Mouse (Mus musculus): Measurements from ENCODE around the gene Sf3b5. TPM values are rescaled to one million over a fixed set of nuclear protein-coding genes. Genes with fewer than 3 reads are reported as not detected.

The Sf3b5 gene
- polyA plus RNA-seq, 1 experiment from 2014 or later: 48.6 TPM

- H3K4me1 ChIP-seq: no peaks in the 10 kb centered on the region
- no peaks in the 10 kb centered on the region for H3K36me3 ChIP-seq (replicated peaks)
- no peak overlapping the region for H3K4me3 ChIP-seq
- H3K27ac ChIP-seq: no peak overlapping the region
- H3K9me3 ChIP-seq: no peaks in the 10 kb centered on the region
- no peaks in the 10 kb centered on the region for H3K27me3 ChIP-seq (ENCODE audit: poor library complexity, severe bottlenecking)
- WGBS: 76% methylated on average over 7 of the region's 7 CpGs
- DNase-seq (ENCODE audit: extremely low spot score, low spot score): no peak
Measured at GRCm38 (mm10) chr10:12981071-12981470, 24.1 kb upstream of the Sf3b5 start.

GRCm38 (mm10) chr10:12983516-12983915, 21.6 kb upstream of the Sf3b5 start:
- Histone ChIP-seq H3K27me3 (ENCODE audit: poor library complexity, severe bottlenecking) (no peaks in the 10 kb centered on the region), H3K36me3 (replicated peaks) (no peaks in the 10 kb centered on the region), H3K4me1 (no peaks in the 10 kb centered on the region; the same call in 1 of the 2 replicates), H3K9me3 (no peaks in the 10 kb centered on the region), H3K4me3 (no peak overlapping the region), H3K27ac (no peak overlapping the region)
- DNase-seq (ENCODE audit: extremely low spot score, low spot score): no peak
- 83% methylated on average over 3 of the region's 3 CpGs for WGBS

GRCm38 (mm10) chr10:12985028-12985427, 20.1 kb upstream of the Sf3b5 start:
- Histone ChIP-seq H3K4me1 (no peaks in the 10 kb centered on the region; the same call in 1 of the 2 replicates), H3K36me3 (replicated peaks) (no peaks in the 10 kb centered on the region), H3K9me3 (no peaks in the 10 kb centered on the region), H3K4me3 (no peak overlapping the region), H3K27me3 (ENCODE audit: poor library complexity, severe bottlenecking) (no peaks in the 10 kb centered on the region), H3K27ac (no peak overlapping the region)
- DNase-seq (ENCODE audit: extremely low spot score, low spot score): no peak
- 85% methylated on average over 3 of the region's 3 CpGs for WGBS

- H3K27ac ChIP-seq: no peak overlapping the region
- no peaks in the 10 kb centered on the region for H3K27me3 ChIP-seq (ENCODE audit: poor library complexity, severe bottlenecking)
- 87% methylated on average over 5 of the region's 5 CpGs for WGBS
- no peaks in the 10 kb centered on the region for H3K9me3 ChIP-seq
- DNase-seq (ENCODE audit: extremely low spot score, low spot score): no peak
- no peaks in the 10 kb centered on the region; the same call in 1 of the 2 replicates for H3K4me1 ChIP-seq
- no peak overlapping the region for H3K4me3 ChIP-seq
- H3K36me3 ChIP-seq (replicated peaks): no peaks in the 10 kb centered on the region
Measured at GRCm38 (mm10) chr10:12986485-12986884, 18.7 kb upstream of the Sf3b5 start.

- H3K27me3 ChIP-seq (ENCODE audit: poor library complexity, severe bottlenecking): no peaks in the 10 kb centered on the region
- H3K36me3 ChIP-seq (replicated peaks): no peaks in the 10 kb centered on the region
- no peak overlapping the region for H3K4me3 ChIP-seq
- DNase-seq (ENCODE audit: extremely low spot score, low spot score): no peak
- WGBS: 60% methylated on average over 4 of the region's 4 CpGs
- no peaks in the 10 kb centered on the region; the same call in 1 of the 2 replicates for H3K4me1 ChIP-seq
- no peaks in the 10 kb centered on the region for H3K9me3 ChIP-seq
- no peak overlapping the region for H3K27ac ChIP-seq
Measured at GRCm38 (mm10) chr10:12986943-12987342, 18.2 kb upstream of the Sf3b5 start.

- Histone ChIP-seq H3K4me3 (no peak overlapping the region), H3K36me3 (replicated peaks) (no peaks in the 10 kb centered on the region), H3K27me3 (ENCODE audit: poor library complexity, severe bottlenecking) (no peaks in the 10 kb centered on the region), H3K27ac (no peak overlapping the region), H3K9me3 (no peaks in the 10 kb centered on the region), H3K4me1 (no peaks in the 10 kb centered on the region; the same call in 1 of the 2 replicates)
- DNase-seq (ENCODE audit: extremely low spot score, low spot score): no peak
- 84% methylated on average over 5 of the region's 5 CpGs for WGBS
Measured at GRCm38 (mm10) chr10:12991953-12992352, 13.2 kb upstream of the Sf3b5 start.

GRCm38 (mm10) chr10:12993411-12994039, 11.6 kb upstream of the Sf3b5 start:
- no peaks in the 10 kb centered on the region for H3K4me1 ChIP-seq
- H3K36me3 ChIP-seq (replicated peaks): no peaks in the 10 kb centered on the region
- 91% methylated on average over 25 of the region's 25 CpGs for WGBS
- no peaks in the 10 kb centered on the region for H3K9me3 ChIP-seq
- no peaks in the 10 kb centered on the region for H3K27me3 ChIP-seq (ENCODE audit: poor library complexity, severe bottlenecking)
- DNase-seq (ENCODE audit: extremely low spot score, low spot score): no peak
- H3K27ac ChIP-seq: no peak overlapping the region
- no peak overlapping the region for H3K4me3 ChIP-seq

GRCm38 (mm10) chr10:12996736-12997477, 8.2 kb upstream of the Sf3b5 start:
- H3K36me3 ChIP-seq (replicated peaks): no peaks in the 10 kb centered on the region
- WGBS: 49% methylated on average over 17 of the region's 17 CpGs
- peak; percentile 72 for DNase-seq (ENCODE audit: extremely low spot score, low spot score)

GRCm38 (mm10) chr10:13007876-13008736, 3.0 kb downstream of the Sf3b5 start:
- peak overlapping the region; percentile 94 for H3K4me3 ChIP-seq
- peak; percentile 95 for DNase-seq (ENCODE audit: extremely low spot score, low spot score)
- no peaks in the 10 kb centered on the region for H3K9me3 ChIP-seq
- peaks cover 16% of the 10 kb centered on the region for H3K4me1 ChIP-seq
- WGBS: 3% methylated on average over 52 of the region's 52 CpGs
- H3K27me3 ChIP-seq (ENCODE audit: poor library complexity, severe bottlenecking): no peaks in the 10 kb centered on the region
- H3K27ac ChIP-seq: peak overlapping the region; percentile 88
- peaks cover 19% of the 10 kb centered on the region for H3K36me3 ChIP-seq (replicated peaks)

More at GRCm38 (mm10) chr10:12996736-12997477, 8.2 kb upstream of the Sf3b5 start:
- no peaks in the 10 kb centered on the region for H3K27me3 ChIP-seq (ENCODE audit: poor library complexity, severe bottlenecking)
- H3K27ac ChIP-seq: no peak overlapping the region
- H3K4me3 ChIP-seq: no peak overlapping the region
- H3K4me1 ChIP-seq: no peaks in the 10 kb centered on the region
- H3K9me3 ChIP-seq: no peaks in the 10 kb centered on the region

GRCm38 (mm10) chr10:13008737-13009121, 3.6 kb downstream of the Sf3b5 start:
- Histone ChIP-seq H3K36me3 (replicated peaks) (peaks cover 19% of the 10 kb centered on the region), H3K27ac (peak overlapping the region; percentile 88)

GRCm38 (mm10) chr10:13014026-13014425, 8.9 kb downstream of the Sf3b5 start:
- Histone ChIP-seq H3K36me3 (replicated peaks) (peaks cover 19% of the 10 kb centered on the region), H3K27ac (no peak overlapping the region), H3K4me3 (no peak overlapping the region), H3K4me1 (peaks cover 13% of the 10 kb centered on the region), H3K27me3 (ENCODE audit: poor library complexity, severe bottlenecking) (no peaks in the 10 kb centered on the region), H3K9me3 (no peaks in the 10 kb centered on the region)
- WGBS: 77% methylated on average over 7 of the region's 7 CpGs
- no peak for DNase-seq (ENCODE audit: extremely low spot score, low spot score)

More at GRCm38 (mm10) chr10:13008737-13009121, 3.6 kb downstream of the Sf3b5 start:
- 2% methylated on average over 29 of the region's 29 CpGs for WGBS
- Histone ChIP-seq H3K4me1 (peaks cover 16% of the 10 kb centered on the region), H3K9me3 (no peaks in the 10 kb centered on the region), H3K4me3 (peak overlapping the region; percentile 94), H3K27me3 (ENCODE audit: poor library complexity, severe bottlenecking) (no peaks in the 10 kb centered on the region)
- DNase-seq (ENCODE audit: extremely low spot score, low spot score): no peak

- peak; percentile 32 for DNase-seq (ENCODE audit: extremely low spot score, low spot score)
- Histone ChIP-seq H3K27ac (no peak overlapping the region), H3K4me1 (no peaks in the 10 kb centered on the region), H3K36me3 (replicated peaks) (0 out of 2 replicates have a peak, but pooled peaks cover 4% of the 10 kb centered on the region), H3K9me3 (no peaks in the 10 kb centered on the region), H3K4me3 (no peak overlapping the region), H3K27me3 (ENCODE audit: poor library complexity, severe bottlenecking) (no peaks in the 10 kb centered on the region)
- WGBS: 33% methylated on average over 4 of the region's 4 CpGs
Measured at GRCm38 (mm10) chr10:13016573-13016972, 11.4 kb downstream of the Sf3b5 start.

All from forebrain, embryonic 10.5 days (tissue).